Mouse (Mus musculus) cerebellum, postnatal 36 days (tissue): ENCODE results near the gene Etv6.

Experiments used
- DNase-seq, 2 experiments: peaks; one replicate each; pipeline ENCODE4 v3.0.0; 2021 to 2022; ENCODE audit warnings: mixed read lengths in 2 of 2

The Etv6 gene

DNA sequence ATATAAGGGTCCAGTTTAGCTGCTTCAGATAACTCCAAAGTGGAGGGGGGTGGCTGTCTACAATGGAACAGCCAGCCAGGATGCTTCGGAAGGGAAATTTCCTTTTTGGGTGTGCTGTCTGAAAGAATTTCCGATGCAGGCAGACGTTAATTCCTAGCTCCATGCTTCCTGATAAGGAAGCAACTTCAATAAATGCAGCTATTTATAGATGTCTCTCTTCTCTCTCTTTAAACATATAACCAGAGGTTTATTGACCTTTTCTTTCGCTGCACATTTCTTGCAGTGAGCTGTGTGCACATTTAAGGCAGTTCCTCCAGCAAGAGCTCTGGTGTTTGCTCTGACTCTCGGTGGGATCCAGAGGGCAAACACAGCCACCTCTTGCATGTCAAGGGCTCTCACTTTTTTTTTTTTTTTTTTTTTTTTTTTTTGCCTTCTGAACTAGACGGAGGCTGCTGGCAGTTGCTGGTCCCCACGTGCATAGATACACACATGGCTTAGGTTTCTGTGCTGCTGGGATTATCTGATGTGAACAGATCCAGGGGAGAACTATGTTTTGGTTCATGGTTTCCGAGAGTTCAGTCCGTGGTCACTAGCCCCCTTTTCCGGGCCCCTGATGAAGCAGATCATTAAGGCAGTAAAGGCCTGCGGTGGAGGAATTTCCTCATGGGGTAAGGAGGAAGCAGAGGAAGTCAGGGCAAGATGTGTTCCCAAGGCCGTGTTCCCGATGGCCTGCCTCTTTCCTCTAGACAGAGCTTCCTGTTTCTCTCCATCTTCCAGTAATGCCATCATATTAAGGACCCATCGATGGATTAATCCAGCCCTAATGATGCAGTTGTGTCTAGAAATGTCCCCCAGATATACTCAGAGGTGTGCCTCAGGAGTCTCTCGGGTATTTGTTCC is 109.0 kb downstream of the Etv6 start:
- no peak for DNase-seq

DNA sequence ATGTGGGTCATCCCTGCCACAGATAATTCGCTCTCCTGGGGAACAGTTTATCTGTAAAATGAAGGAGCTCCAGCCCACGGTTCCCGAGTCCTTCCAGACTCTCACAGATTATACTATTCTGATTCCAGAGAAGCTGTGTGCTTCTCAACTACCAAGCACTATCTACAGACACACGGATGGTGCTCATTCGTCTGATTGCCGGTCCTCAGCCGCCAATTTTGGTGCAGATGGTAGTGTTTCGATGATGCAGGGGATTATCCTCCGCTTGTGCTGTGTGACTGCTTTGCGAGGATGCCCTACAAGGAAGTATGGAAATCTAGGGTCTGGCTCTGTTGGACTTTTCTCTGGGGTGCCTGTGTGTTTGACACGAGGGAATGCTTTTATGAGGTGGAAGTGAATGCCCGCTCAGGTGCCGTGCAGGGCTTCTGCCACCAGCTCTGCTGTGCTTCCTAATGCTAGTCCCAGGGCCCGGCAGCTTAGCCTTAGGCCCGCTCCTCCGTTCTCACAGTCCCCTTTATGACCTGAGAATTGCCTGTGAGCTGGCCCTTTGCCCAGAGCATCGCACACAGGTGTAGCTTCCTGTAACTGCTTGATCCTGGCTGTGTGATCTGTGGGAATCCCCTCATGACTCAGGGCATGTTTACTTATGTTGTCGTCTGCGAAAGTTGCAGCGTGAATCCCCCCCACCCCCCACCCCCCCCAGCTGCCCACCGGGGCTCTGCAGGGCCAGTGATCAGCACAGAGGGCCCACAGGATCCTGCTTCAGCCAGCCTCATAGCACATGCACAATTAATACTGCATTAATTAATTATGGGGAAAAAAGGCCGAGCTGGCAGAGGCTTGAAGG is 112.3 kb downstream of the Etv6 start:
- peak; percentile 49 to 51 for DNase-seq

DNA sequence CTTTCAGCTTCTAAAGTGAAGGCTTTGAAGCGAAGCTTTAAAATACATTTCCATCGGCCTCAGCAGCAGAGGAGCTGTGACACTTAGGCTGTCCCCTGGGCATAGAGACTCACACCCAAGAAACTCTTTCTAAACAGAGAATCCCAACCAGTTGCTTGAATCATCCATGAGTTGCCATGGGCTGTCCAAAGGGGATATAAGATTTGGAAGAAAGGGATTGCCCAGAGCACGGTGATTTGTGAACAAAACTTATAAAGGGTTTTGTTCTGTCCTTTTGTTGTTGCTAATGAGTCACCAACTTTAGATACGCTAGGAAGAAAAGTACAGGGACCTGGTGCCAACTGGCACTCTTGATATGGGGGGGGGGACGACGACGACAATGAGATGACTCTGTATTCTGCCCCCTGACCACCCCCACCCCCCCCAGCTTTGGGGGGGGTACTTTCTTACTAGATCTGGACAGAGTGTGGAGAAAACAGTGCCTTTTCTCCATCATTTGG is 113.0 kb downstream of the Etv6 start:
- no peak for DNase-seq

DNA sequence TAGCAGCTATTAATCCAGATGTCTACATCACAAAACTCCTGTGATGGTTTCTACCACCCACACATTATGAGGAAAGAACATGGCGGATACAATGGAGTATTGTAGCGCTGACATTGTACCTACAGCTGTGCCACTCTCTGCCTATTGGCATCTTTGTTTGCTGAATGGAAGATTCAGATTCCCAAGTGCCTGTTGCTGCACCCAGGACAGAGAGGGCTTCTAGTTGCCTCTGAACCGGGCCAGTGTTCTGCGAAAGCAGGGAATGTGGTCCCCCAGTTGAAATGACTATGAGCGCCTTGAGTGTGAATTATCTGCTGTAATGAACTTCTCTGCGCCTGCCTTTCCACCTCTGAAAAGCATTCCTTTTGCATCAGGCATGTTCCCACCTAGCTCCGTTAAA is 114.1 kb downstream of the Etv6 start:
- DNase-seq = no peak

DNA sequence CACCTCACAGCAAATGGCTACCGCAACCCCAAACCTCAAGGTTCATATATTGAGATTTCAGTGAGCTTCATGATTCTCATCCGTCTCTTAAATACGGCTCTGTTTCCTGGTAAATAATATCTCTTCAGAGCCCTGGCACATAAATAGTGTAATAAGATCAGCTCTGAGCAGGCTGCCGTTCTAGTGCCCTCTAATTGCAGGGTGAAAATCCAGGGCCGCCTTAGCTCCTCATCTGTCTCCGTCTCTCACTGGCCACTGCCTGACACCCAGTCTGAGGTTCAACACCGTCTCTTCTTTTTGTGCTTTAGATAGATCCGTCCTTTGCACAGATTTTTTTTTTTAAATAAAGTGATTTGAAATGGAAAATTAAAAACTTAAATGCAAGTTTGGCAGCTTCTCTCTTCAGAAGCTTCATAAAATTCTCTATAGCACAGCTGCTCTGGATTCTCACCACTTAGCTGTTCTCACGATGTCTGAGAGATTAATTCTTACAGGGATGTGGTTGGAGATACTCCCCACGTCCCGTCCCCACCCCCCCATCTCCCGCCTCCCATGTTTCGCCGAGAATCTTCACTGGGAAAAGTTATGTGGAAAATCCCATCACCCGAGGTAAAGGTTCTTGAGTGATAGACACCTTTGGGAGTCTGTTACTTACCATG is 115.7 kb downstream of the Etv6 start:
- no peak for DNase-seq

DNA sequence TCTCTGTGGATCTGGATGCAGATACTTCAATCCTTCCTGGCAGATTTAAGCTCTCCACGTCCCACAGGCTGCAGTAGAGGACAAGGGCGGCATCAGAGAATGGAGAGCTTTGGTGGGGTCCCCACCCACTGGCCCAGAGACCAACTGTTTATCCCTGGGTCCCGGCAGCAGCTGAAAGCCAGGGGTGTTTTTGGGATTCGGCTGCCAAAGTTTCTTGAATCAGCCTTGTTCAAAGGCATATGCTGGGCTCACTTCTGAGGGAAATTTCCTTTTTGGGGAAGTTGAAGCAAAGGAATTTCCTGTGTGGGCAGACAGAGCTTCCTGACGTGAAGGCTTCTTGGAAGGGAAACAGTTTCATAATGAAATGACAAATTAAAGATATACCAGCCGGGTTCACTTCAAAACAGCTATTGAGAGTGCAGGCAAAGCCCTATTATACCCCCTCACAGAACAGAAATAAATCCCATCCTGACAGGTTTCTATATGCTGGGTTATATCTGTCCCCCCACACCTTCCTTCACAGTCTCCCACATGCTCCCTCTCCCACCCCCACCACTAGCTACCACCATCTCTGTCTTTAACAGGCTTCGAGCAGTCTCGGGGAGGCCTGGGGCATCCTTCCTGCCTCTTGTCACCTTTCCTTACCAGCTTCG is 116.5 kb downstream of the Etv6 start:
- no peak for DNase-seq

DNA sequence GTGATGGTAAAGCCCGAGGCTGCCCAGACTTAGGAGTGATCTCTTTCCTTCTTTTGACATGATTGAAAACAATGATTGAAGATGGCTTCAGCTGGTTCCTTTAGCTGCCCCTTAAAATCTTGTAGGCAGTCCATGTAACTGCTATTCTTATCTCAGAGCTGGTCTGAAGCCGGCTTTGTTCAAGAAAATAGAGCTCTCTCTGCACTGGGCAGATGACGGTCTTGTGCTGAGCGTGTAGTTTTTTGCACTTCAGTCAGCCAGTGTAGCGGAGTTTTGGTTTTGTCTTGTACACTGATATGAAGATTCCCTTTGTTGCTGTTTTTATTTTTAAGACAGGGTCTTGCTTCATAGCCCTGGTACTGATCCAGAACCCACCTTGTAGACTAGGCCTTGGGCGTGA is 117.0 kb downstream of the Etv6 start:
- no peak for DNase-seq

DNA sequence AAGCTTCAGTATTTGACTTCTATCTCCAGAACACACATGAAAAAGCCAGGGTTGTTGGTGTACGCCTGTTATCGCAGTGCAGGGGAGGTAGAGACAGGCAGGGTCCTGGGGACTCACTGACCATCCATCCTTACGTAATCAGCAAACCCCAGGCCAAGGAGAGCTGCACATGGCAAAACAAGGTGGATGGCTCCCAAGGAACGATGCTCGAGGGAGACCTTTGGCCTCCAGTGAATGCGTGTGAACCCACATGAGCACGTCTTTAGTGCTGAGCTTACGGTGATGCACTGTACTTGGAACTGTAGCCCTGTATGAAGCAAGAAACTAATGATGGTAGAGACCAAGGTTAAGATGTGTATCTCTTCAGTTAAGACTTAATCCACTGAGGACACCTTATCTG is 119.2 kb downstream of the Etv6 start:
- DNase-seq = no peak

DNA sequence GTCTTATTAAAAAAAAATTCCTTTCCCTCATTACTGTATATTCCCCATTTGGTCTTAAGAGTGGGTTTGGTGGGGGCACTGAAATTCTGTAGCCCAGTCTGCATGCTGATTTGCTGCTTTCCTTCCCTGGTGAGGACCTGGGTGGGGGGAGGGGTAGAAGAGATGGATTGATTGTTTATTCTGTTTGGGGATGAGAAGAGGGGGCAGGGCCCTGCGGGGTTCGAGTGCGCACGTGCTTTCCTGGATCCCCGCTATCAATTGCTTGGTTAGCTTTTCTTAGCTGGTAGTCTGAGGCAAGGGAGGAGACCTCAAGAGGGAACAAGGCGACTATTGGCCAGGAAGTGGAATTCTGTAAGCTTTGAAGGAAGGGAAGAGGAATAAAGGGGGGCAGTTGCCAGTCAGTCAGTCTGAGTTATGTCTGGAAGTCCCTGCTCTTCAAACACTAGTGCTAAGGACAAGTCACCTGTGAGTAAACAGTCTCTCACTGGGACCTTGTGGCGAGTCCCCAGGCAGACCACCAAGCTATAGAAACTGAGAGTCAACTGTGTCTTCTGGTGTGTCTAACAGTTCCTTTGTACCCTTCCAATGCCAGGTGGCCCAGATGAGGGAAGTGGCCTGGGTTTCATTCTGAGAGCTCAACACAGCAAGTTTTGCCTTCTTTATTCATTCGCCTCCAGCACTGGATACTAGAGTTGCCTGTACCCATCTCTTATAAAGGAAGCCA is 120.6 kb downstream of the Etv6 start:
- DNase-seq = no peak

DNA sequence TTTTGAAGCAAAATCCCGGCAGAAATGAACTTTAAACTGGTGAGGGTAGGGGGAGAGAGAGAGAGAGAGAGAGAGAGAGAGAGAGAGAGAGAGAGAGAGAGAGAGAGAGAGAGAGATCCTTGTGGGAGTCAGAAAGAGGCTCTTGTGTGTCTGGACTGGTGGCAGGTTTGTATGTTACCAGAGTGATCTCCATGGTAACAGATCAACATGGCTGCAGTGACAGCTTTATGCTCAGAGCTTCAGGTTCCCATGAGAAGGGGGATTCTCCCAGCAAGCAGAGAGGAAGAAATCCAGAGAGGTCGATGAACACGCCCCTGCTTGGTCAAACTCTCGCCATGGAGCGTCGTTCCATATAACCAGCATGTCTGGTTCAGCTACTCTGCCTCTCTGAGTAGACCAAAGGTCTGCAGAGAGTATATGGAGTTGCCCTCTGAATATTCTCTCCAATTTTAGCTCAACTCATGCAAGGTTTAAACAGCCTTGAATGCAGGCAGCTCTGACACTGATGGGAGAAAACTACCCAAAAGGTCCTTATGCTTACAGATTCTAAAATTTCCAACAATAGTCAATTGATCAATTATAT is 122.1 kb downstream of the Etv6 start:
- no peak for DNase-seq

DNA sequence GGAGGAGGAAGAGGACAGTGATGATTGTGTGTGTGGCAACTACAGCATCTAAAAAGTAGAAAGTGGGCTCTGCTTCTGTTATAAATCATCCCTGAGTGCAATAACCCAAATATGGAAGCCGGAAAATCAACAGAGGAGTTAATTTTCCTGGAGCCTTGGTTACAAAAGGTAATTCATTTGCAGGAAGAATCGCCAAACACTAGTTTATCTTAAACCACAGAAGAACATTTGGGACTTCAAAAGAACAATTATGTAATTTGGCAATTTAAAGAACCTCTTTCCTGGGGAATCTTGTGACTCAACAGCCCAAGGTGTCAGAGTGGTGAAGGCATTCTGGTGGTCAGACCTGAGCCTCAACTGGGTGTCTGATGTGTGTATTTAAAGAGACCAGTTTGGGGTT is 122.7 kb downstream of the Etv6 start:
- DNase-seq = no peak

DNA sequence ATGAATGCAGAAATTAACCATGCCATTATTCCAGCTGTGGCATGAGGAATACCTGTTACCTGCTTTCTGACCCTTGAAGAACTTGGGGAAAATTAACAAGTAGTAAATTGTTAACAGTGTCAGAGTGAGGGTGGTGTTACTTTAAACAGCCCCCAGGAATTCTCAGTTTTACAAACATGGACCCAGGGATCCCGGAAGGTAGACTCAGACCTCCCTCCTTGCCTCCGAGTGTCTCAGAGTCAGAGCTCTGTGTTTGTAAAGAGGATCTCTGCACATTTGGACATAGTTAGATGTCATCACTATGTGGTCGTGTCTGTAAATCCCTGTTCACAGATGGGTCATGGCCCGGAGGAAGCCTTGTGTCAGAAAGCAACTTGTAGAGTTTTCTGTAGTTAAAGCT is 124.2 kb downstream of the Etv6 start:
- no peak for DNase-seq

DNA sequence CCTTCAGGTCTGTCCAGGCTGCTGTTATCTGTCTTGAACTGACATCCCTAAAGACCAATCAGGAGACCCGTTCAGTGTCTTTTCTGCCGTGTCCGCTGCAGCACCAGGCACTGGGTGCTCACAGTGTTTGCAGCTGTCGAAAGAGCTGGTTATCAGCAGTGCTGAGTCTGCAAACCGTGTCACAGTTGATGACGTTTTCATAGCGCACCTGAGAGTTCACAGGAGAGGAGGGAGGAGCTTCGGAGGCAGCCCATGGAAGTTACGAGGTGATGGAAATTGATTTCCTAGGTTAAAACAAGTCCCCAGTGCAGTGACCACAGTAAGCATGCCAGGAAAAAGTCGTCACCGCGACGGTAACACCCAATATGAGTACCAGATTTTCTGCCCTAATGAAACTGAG is 125.5 kb downstream of the Etv6 start:
- no peak for DNase-seq

DNA sequence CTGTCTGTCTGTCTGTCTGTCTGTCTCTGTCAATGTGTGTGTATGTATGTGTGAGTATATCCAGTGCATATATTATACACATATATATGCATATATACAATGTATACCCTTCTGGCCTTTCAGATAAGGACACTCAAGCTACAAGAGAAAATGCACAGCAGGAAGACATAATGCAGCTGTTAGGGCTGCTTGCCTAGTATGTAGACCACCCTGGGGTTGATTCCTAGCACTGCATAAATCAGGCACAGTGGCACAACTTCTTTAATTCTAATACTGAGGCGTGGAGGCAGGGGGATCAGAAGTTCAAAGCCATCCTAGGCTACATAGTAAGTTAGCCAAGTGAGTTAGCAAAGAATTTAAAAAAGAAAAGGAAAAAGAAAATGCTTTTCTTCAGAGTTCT is 127.8 kb downstream of the Etv6 start:
- no peak for DNase-seq

DNA sequence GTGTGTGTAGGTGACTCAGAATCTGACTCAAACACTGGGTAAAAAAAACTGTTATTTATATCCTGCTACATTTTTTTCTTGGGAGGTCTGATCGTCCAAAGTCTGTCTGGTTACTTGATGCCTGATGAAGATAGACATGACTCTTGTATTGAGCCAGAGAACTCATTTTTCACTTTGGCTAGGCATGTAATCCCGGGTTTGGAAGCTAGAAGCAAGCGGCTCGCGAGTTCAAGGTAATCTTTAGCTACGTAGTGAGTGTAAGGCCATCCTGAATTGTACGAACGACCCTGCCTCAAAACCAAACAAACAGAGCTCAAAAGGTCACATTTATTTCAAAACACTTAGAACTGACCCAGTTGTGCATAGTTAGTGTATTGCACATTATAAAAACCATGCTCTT is 128.9 kb downstream of the Etv6 start:
- no peak for DNase-seq

DNA sequence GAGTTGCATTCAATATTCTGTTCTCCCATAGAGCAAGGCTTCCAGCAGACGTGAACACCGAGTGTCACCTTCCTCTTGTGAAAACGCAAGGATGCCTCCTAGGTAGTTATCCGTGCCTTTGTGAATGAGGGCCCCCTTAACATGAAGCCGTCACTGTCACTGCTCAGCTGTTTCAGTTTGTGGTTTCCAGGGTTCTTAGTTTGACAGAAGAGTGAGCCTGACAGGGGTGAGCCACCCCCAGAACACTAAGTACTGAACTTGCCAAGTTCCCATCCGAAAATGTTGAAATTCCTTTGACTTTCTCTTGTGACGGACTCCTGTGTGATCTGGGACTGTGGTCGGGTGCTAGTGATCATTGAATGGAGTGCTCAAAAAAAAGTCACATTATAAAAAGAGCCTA is 129.5 kb downstream of the Etv6 start:
- no peak for DNase-seq

DNA sequence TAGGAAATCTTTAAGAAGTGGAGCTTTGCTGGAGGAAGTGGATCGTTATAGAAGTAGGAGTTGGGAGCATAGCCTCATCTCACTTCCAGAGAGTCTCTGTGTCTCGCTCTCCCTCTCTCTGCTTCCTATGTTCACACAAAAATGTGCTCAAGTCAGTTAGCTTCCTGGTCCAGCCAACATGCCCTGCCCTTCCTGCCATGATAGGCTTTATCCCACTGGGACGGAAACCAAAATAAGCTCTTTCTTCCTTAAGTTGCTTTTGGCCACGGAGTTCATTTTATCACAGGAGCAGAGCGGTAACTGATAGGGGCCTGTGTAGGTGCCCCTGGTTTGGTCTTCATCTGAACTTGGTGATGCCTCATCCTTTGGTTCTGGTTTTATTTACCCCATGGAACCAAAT is 132.5 kb downstream of the Etv6 start:
- DNase-seq = no peak

DNA sequence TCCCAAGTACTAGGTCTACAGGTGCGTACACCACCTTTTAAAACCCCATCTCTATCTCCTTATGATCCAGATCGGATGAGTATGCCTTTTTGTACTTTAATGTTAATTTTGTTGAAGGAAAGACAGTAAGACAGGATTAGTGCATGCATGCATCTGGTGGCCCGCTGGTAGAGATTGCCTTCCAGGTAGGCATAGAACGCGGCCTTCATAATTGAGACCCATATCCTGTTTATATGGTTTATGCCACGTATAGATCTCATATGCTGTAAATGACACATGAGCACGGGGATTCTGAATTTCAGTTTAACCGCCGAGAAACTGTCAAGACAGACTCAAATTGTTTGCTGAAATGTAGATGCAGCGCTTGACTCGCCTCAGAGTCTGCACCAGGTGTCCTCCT is 133.3 kb downstream of the Etv6 start:
- DNase-seq = no peak

DNA sequence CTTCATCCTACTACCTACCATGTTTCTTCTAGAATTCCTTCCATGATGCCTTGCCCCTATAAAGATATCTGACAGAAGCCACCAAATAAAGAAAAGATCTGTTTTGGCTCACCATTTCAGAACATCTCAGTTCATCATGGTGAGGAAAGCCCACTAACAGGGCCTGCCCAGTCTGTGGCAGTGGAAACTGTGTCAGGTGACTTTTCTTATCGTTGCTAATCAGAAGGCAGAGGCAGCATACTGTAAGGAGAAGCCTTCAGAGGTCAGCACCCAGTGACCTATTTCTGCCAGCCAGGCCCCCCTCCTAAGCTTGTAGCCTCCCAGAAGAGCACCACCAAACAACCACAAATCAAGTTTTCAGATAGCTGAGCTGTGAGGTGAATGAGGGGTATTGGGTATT is 135.7 kb downstream of the Etv6 start:
- DNase-seq = no peak

DNA sequence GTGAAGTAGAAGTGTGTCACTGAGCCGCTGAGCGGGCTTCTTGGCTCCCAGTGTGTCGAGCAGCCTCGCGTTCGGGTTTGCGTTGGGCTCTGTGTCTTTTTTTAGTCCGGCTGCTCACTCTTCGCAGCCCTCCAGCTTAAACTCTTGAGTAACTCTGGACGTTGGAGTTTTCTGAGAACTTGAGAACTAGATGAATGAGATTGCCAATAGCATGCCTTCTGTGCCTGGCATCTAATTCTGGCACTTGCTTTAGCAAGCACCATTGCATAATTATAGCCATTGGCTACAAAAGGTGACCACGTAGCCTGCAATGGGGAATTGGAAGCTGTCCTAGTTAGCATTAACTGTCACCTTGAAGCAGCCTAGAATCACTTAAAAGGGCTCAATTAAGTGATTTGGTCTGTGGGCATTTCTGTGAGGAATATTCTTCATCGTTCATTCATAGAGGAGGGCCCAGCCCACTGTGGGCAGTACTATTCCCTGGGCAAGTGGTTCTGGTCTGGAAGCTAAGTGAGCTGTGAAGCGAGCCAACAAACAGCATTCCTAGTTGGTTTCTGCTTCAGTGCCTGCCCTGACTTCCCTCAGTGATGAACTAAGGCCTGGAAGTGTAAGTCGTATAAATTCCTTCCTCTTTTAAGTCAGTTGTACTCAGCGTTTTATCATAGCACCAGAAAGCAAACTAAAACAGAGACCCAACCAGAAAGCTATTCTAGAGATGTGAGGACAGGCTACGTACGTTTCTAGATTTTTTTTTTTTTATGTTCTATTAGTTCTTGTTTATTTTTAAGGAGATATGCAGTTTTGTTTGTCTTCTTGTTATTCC is 136.6 kb downstream of the Etv6 start:
- DNase-seq = no peak

DNA sequence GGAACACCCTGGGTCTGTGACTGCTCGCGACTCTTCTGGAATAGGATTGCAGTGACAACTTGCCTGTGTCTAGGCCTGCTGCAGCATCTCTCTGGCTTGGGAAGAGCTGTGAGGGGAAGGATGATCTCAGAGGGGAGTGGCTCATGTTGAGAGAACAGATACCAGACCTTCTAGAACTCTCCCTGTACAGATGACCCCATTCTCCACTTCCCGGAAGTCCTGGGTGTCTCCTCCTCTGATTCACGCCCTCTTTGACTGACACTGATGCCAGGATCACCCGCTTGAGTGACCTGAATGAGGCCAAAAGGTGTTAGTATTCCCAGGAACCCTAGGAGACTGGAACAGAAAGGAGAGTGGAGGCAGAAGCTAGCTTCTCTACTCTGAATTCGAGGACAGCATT is 137.9 kb downstream of the Etv6 start:
- no peak for DNase-seq
